Mouse (Mus musculus) forebrain, embryonic 14.5 days (tissue): ENCODE data around the gene Inha. TPM values are rescaled to one million over a fixed set of nuclear protein-coding genes. Genes with fewer than 3 reads are reported as not detected.

Experiments
- ATAC-seq: fragments of 200-750 bp; cut with Nextera tagmentation; 2 replicates; pipeline ENCODE4 v1.8.0; 2017; ENCODE audit warnings: mild to moderate bottlenecking, moderate library complexity
- DNase-seq: peaks from one replicate; pipeline ENCODE4 v3.0.0-alpha.2; 2015; ENCODE audit warnings: low spot score
- H3K27ac ChIP-seq: fragments of 300-500 bp; sonication (generic); 2 replicates; pipeline ENCODE4 v1.5.1; 2014; ENCODE audit warnings: low read depth, mild to moderate bottlenecking, control low read depth, low read length, moderate library complexity
- H3K27me3 ChIP-seq: fragments of 300-500 bp; sonication (generic); replicated peaks from 2 replicates; pipeline ENCODE4 v1.6.1; 2014; ENCODE audit warnings: low read length, control low read depth, mixed read lengths; ENCODE audit not compliant: control insufficient read depth, insufficient read depth
- H3K36me3 ChIP-seq: fragments of 300-500 bp; sonication (generic); 2 replicates; pipeline ENCODE4 v1.6.1; 2014; ENCODE audit warnings: low read length, control low read depth; ENCODE audit not compliant: control insufficient read depth, insufficient read depth
- H3K4me1 ChIP-seq: fragments of 300-500 bp; sonication (generic); 2 replicates; pipeline ENCODE4 v1.6.1; 2014; ENCODE audit warnings: antibody characterized with exemption, low read length, control low read depth; ENCODE audit not compliant: control insufficient read depth, insufficient read depth
- H3K4me2 ChIP-seq: fragments of 300-500 bp; sonication (generic); 2 replicates; pipeline ENCODE4 v1.6.1; 2014; ENCODE audit warnings: mild to moderate bottlenecking, control low read depth, low read length
- H3K4me3 ChIP-seq: fragments of 300-500 bp; sonication (generic); 2 replicates; pipeline ENCODE4 v1.5.1; 2014; ENCODE audit warnings: low read depth, low read length, control low read depth
- H3K9ac ChIP-seq: fragments of 300-500 bp; sonication (generic); 2 replicates; pipeline ENCODE4 v1.6.1; 2014; ENCODE audit warnings: mild to moderate bottlenecking, low read length, control low read depth, moderate library complexity
- H3K9me3 ChIP-seq: fragments of 300-500 bp; sonication (generic); replicated peaks from 2 replicates; pipeline ENCODE4 v1.6.1; 2016; ENCODE audit warnings: low read length, control low read depth, mixed read lengths; ENCODE audit not compliant: control insufficient read depth
- WGBS: fragments of 180-500 bp; shearing (Covaris S2); extraction: QIAGEN DNeasy Blood & Tissue Kit; methylation state at CpG from one replicate; pipeline ENCODE4 v1.1.7; 2014; 5-methylcytosine and 5-hydroxymethylcytosine counted together
- polyA plus RNA-seq: library from polyadenylated mRNA; unstranded; fragments of >200 nt; fragmentation: Nextera tagmentation; extraction: Ambion mirVana; gene quantifications from 2 replicates; pipeline ENCODE4 v1.2.1, GENCODE M21; 2014

Inha gene
- polyA plus RNA-seq, 1 experiment from 2014 or later = 4.9 TPM

DNA sequence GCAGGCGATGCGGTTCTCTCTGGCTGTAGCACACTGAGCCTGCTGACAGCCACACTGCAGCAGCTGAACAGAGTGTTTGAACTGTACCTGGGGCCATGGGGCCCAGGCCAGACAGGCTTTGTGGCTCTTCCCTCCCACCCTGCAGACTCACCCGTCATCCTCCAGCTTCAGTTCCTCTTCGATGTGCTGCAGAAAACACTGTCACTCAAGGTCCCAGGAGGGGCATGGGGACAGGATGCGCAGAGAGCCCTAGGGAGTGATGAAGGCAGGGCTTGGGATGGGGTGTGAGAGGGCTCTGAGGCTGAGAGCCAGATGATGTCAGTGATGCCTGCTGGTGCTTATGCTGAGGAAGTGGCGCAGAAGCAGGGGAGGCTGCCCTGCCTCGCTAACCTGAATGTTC, 17.8 kb downstream of the Inha start:
- Histone ChIP-seq H3K36me3 (peaks cover 39% of the 10 kb centered on the region), H3K27me3 (no peaks in the 10 kb centered on the region), H3K9me3 (no peaks in the 10 kb centered on the region), H3K4me3 (no peak overlapping the region), H3K27ac (no peak overlapping the region), H3K9ac (no peak overlapping the region), H3K4me2 (no peak overlapping the region), H3K4me1 (peaks cover 2% of the 10 kb centered on the region; the same call in 1 of the 2 replicates)
- ATAC-seq (no peak), DNase-seq (no peak)
- 93% methylated on average over 7 of the region's 7 CpGs for WGBS

DNA sequence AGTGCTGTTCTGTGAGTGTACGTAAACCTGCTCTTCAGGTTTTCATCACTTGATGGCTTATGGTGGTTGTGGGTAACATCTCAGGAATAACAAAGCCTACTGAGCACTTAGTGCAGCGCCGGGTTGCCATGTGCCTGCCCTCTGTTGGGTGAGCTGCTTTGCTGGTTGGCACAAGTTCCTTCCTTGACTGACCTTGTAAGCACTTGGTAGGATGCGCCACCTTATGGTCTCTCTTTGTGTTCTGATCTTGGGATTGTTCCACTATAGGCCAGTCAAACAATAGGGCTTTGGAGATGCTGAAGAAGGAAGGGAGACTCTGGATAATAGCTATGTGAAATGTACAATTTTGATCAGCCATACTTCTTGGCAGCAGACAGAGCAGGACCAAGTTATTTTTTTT, 23.7 kb downstream of the Inha start:
- Histone ChIP-seq H3K36me3 (peaks cover 77% of the 10 kb centered on the region), H3K9ac (no peak overlapping the region), H3K4me1 (no peaks in the 10 kb centered on the region), H3K27me3 (no peaks in the 10 kb centered on the region), H3K4me3 (no peak overlapping the region), H3K27ac (no peak overlapping the region), H3K9me3 (no peaks in the 10 kb centered on the region), H3K4me2 (no peak overlapping the region)
- no peak for DNase-seq
- ATAC-seq = no peak
- 76% methylated on average over 4 of the region's 4 CpGs for WGBS

DNA sequence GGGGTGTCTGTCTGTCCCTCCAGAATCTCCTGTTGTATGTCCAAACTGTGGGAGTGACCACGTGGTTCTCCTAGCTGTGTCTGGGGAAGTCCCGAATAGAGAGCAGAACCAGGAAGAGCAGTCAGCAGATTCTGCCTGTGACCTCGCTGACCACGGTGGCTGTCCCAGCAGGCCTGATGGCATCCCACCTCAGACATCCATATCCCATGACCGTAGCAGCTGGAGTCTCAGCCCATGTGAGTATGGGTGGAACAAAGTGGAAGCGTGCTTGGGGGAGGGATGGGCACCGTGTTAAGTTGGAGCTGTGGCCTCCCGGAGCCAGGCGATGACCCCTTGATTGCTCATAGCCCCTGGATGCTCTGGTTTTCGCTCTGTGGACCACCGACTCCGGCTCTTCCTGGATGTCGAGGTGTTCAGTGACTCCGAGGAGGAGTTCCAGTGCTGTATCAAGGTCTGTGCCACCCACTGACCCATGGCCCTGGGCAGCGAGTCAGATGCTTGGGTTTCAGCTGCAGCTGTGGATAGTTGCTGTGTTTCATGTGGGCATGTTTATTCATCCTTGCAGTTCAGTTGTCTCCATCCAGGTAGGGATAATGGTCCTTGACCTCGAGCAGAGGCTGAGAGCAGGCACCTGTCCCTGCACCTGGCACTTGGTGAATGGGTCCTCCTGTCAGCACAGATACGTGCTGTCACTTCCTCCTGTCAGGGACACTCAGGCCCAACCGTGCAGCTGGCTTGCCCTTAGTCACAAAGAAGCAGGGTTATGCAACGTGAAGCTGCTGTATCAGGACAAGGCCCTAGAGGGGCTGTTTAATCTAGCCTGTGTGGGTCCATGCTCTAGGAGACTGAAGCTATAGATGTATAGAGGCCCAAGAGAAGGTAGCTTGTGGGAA, 25.6 kb downstream of the Inha start:
- Histone ChIP-seq H3K4me2 (no peak overlapping the region), H3K27me3 (no peaks in the 10 kb centered on the region), H3K36me3 (peaks cover 69% of the 10 kb centered on the region), H3K9ac (no peak overlapping the region), H3K9me3 (no peaks in the 10 kb centered on the region), H3K4me3 (no peak overlapping the region), H3K27ac (no peak overlapping the region), H3K4me1 (no peaks in the 10 kb centered on the region)
- 90% methylated on average over 19 of the region's 19 CpGs for WGBS
- ATAC-seq = no peak
- no peak for DNase-seq

DNA sequence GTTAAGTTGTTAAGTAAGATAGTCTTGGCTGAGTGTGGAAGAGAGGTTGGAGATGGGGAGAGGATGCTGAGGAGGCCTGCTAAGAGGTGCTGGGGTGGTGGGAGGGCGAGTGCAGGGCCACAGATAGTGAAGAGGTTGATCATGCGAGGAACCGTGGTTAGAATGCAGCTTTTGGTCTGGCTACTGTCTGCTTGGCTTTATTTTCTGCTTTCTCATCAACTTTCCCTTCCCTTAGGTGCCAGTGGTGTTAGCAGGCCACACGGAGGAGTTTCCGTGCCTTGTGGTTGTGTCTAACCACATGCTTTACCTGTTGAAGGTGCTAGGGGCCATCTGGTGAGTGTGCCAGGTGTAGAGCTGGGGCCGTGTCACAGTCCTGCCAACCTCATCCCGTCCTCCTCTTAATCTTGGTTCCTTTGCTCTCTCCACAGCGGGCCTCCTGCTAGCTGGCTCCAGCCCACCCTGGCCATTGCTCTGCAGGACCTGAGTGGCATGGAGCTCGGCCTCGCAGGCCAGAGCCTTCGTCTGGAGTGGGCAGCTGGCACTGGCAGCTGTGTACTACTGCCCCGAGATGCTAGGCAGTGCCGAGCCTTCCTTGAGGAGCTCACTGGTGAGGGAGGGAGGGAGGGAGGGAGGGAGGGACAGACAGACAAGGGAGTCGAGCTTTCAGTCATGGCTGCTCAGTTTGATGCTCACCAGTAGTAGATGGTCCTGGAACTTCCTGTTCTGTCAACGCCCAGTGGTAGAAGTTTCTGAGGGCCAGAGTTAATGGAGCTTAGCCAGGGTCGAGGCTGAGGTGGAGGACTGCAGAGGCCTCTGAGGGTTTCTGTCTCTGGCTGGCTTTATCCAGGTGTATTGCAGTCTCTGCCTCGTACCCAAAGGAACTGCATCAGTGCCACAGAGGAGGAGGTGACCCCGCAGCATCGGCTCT, 26.7 kb downstream of the Inha start:
- H3K27ac ChIP-seq = no peak overlapping the region

DNA sequence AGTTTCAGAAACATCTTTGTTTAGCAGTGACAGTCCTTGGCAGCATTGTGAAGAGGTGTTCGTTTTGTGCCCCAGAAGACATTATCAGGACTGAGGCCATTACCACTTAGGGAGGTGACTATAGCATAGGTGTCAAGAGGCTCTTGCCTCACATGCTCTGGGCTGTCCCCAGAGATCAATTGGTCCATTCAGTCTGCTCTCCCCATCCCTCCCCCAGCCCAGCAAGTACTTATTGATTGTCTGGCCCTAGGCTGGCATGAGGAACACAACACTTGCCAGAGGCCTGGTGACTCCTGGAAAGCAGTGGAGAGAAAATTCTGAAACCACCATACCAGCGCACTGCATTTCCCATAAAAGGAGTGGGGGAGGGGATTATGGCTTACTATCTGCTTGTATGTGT, 30.7 kb downstream of the Inha start:
- Histone ChIP-seq H3K9ac (no peak overlapping the region), H3K9me3 (no peaks in the 10 kb centered on the region), H3K4me1 (no peaks in the 10 kb centered on the region), H3K4me2 (no peak overlapping the region), H3K36me3 (peaks cover 26% of the 10 kb centered on the region), H3K27ac (no peak overlapping the region), H3K27me3 (no peaks in the 10 kb centered on the region), H3K4me3 (no peak overlapping the region)
- DNase-seq (no peak), ATAC-seq (no peak)
- 89% methylated on average over 2 of the region's 2 CpGs for WGBS

More for the DNA sequence above, 26.7 kb downstream of the Inha start:
- no peaks in the 10 kb centered on the region for H3K4me1 ChIP-seq
- no peak for ATAC-seq
- H3K36me3 ChIP-seq = peaks cover 59% of the 10 kb centered on the region
- DNase-seq = no peak
- no peaks in the 10 kb centered on the region for H3K27me3 ChIP-seq
- H3K9ac ChIP-seq = no peak overlapping the region
- no peak overlapping the region for H3K4me2 ChIP-seq
- 86% methylated on average over 17 of the region's 19 CpGs for WGBS
- H3K9me3 ChIP-seq = no peaks in the 10 kb centered on the region
- H3K4me3 ChIP-seq = no peak overlapping the region

DNA sequence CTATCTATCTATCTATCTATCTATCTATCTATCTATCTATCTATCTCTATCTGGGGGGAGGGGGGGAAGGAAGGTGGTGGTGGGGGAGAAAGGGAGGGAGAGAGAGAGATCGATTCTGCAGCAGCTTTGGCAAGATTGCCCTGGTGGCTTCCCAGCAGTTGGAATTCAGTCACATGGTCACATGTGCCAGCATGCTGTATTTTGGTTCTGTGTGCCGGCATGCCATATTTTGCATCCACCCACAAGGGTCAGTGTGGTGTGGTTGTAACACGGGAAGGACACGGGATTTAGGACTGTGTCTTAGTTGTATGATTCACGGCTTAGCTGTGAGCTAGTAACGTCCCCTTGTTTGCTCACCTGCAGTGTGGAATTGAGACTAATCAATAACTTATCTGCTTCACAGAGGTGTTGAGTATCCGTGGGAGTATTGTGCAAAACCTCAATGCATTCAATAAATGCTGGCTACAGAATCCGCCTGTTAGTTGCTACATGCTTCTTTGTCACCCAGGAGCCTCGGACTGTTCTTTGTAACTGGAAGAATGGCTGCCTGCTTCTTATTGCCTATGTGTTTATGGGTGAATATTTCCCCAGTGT, 31.8 kb downstream of the Inha start:
- ATAC-seq = no peak

DNA sequence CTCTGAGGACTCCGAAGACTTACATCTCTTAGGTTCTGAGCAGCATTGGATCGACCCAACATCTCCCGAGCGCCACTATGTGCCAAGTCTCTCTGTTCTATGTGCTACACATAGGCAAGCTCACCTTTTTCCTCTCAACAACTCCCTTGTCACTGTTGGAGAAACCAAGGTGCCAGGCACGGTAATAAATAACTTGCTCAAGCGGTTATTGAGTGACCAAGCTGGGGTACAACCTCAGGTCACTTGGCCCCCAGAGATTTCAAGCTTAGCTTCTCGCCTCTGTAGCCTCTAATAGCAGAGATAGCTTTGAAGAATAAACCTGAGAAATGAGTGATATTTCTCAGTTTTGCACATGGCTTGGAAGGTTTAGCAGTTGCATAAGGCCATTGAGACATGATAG, 34.6 kb downstream of the Inha start:
- H3K9me3 ChIP-seq = no peaks in the 10 kb centered on the region
- WGBS = 94% methylated on average over 7 of the region's 7 CpGs
- no peak overlapping the region for H3K4me3 ChIP-seq
- peaks cover 1% of the 10 kb centered on the region; the same call in 1 of the 2 replicates for H3K36me3 ChIP-seq
- H3K27ac ChIP-seq = no peak overlapping the region
- no peaks in the 10 kb centered on the region for H3K27me3 ChIP-seq
- no peak overlapping the region for H3K9ac ChIP-seq
- ATAC-seq (no peak), DNase-seq (no peak)
- H3K4me2 ChIP-seq = no peak overlapping the region
- H3K4me1 ChIP-seq = peaks cover 3% of the 10 kb centered on the region; the same call in 1 of the 2 replicates

More for the DNA sequence above, 31.8 kb downstream of the Inha start:
- no peak overlapping the region for H3K27ac ChIP-seq
- H3K27me3 ChIP-seq = no peaks in the 10 kb centered on the region
- H3K9me3 ChIP-seq = no peaks in the 10 kb centered on the region
- H3K4me2 ChIP-seq = no peak overlapping the region
- H3K4me1 ChIP-seq = no peaks in the 10 kb centered on the region
- 81% methylated on average over 9 of the region's 9 CpGs for WGBS
- H3K9ac ChIP-seq = no peak overlapping the region
- peaks cover 21% of the 10 kb centered on the region; the same call in 1 of the 2 replicates for H3K36me3 ChIP-seq
- DNase-seq = no peak
- H3K4me3 ChIP-seq = no peak overlapping the region

DNA sequence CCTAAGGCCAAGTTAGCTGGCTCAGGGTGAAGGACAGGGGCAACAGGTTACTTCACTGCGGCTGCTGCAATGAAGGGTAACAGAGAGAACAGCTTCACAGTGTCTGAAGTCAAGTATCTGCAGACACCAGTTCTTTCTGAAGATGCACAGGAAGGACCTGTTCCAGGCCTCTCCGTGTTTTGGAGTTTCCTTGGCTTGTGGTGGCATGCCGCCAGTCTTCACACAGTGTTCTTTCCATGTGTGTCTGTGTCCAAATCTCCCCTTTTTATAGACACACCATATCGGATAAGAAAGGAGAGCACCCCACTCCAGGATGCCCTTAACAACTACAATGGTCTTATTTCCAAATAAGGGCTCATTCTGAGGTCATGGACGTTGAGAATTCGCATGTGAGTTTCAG, 37.5 kb downstream of the Inha start:
- H3K36me3 ChIP-seq = 0 out of 2 replicates have a peak, but pooled peaks cover 4% of the 10 kb centered on the region
- no peaks in the 10 kb centered on the region for H3K9me3 ChIP-seq
- 96% methylated on average over 6 of the region's 6 CpGs for WGBS
- H3K27me3 ChIP-seq = no peaks in the 10 kb centered on the region
- peaks cover 10% of the 10 kb centered on the region for H3K4me1 ChIP-seq
- H3K9ac ChIP-seq = no peak overlapping the region
- H3K27ac ChIP-seq = no peak overlapping the region
- H3K4me2 ChIP-seq = no peak overlapping the region
- DNase-seq = no peak
- ATAC-seq = no peak
- no peak overlapping the region for H3K4me3 ChIP-seq
